Mouse (Mus musculus): ENCODE results near the gene Gm49630.
"Not testable (repeated sequence)": the region's sequence is repeated elsewhere in the genome, so short reads cannot be mapped to it uniquely, and the experiment has no call there.

DNA sequence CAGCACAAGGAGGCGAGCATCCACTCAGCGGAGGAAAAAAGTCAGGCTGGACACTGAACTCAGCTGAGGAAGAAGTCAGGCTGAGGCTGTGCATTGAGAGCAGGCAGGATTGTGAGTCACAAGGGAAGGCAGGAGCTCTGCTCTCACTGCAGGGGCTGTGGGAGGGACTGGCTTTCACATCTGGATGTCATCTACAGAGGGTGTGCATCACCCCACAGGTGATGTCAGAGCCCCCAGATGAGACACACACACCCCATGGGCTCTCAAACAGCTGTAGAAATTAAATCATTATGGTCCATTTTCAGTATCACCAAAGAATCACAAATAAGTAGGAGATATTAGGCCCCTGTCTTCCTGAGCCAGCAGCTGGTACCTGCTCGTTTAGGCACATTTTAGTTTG, 13.6 kb upstream of the Gm49630 start, which contains the start of gene Unc93a2:
- TF ChIP-seq POLR2A (IDR thresholded peaks at IDR 0.05; ENCODE audit: borderline replicate concordance, low read depth, low read length); CTCF (IDR thresholded peaks at IDR 0.05; ENCODE audit: low read depth, low read length): not testable (repeated sequence)
